Mouse (Mus musculus) forebrain, embryonic 12.5 days (tissue): Measurements from ENCODE around the gene Cdk14. TPM values are rescaled to one million over a fixed set of nuclear protein-coding genes. Genes with fewer than 3 reads are reported as not detected.

Experiments used
- ATAC-seq: fragments of 200-750 bp; cut with Nextera tagmentation; 2 replicates; pipeline ENCODE4 v1.8.0; 2017; ENCODE audit warnings: moderate TSS enrichment; ENCODE audit not compliant: low FRiP score
- H3K27ac ChIP-seq: fragments of 300-500 bp; sonication (generic); 2 replicates; pipeline ENCODE4 v1.5.1; 2016; ENCODE audit warnings: mild to moderate bottlenecking
- H3K27me3 ChIP-seq: fragments of 300-500 bp; sonication (generic); 2 replicates; pipeline ENCODE4 v1.6.1; 2016; ENCODE audit warnings: mild to moderate bottlenecking
- H3K36me3 ChIP-seq: fragments of 300-500 bp; sonication (generic); replicated peaks from 2 replicates; pipeline ENCODE4 v1.6.1; 2016; ENCODE audit warnings: mild to moderate bottlenecking
- H3K4me1 ChIP-seq: fragments of 300-500 bp; sonication (generic); 2 replicates; pipeline ENCODE4 v1.6.1; 2016
- H3K4me2 ChIP-seq: fragments of 300-500 bp; sonication (generic); 2 replicates; pipeline ENCODE4 v1.6.1; 2016; ENCODE audit warnings: mild to moderate bottlenecking, moderate library complexity
- H3K4me3 ChIP-seq: fragments of 300-500 bp; sonication (generic); replicated peaks from 2 replicates; pipeline ENCODE4 v1.5.1; 2016; ENCODE audit warnings: mild to moderate bottlenecking
- H3K9ac ChIP-seq: fragments of 300-500 bp; sonication (generic); 2 replicates; pipeline ENCODE4 v1.6.1; 2016; ENCODE audit warnings: mild to moderate bottlenecking
- H3K9me3 ChIP-seq: fragments of 300-500 bp; sonication (generic); 2 replicates; pipeline ENCODE4 v1.6.1; 2016
- WGBS: fragments of 180-500 bp; shearing (Covaris S2); methylation state at CpG from one replicate; pipeline ENCODE4 v1.1.7; 2016; 5-methylcytosine and 5-hydroxymethylcytosine counted together
- polyA plus RNA-seq: library from polyadenylated mRNA; unstranded; fragments of >200 nt; fragmentation: Nextera tagmentation; extraction: Ambion mirVana; gene quantifications from 2 replicates; pipeline ENCODE4 v1.2.1, GENCODE M21; 2016

Cdk14 gene
- polyA plus RNA-seq, 1 experiment from 2014 or later = 33.0 TPM

GRCm38 (mm10) chr5:5185987-5186742 lies 233.9 kb downstream of the Cdk14 start:
- Histone ChIP-seq H3K36me3 (no peaks in the 10 kb centered on the region), H3K4me3 (no peak overlapping the region), H3K27ac (no peak overlapping the region), H3K4me2 (no peak overlapping the region), H3K9me3 (no peaks in the 10 kb centered on the region), H3K27me3 (no peaks in the 10 kb centered on the region), H3K9ac (no peak overlapping the region), H3K4me1 (no peaks in the 10 kb centered on the region; the same call in 1 of the 2 replicates)
- WGBS = 79% methylated on average over 3 of the region's 3 CpGs
- ATAC-seq = no peak

- no peaks in the 10 kb centered on the region for H3K27me3 ChIP-seq
- H3K27ac ChIP-seq = no peak overlapping the region
- H3K4me2 ChIP-seq = no peak overlapping the region
- H3K9ac ChIP-seq = no peak overlapping the region
- no peaks in the 10 kb centered on the region for H3K9me3 ChIP-seq
- H3K4me3 ChIP-seq = no peak overlapping the region
- no peaks in the 10 kb centered on the region; the same call in 1 of the 2 replicates for H3K4me1 ChIP-seq
- H3K36me3 ChIP-seq = no peaks in the 10 kb centered on the region
- ATAC-seq = no peak
These were observed 234.6 kb downstream of the Cdk14 start for GRCm38 (mm10) chr5:5185521-5185920.

GRCm38 (mm10) chr5:5180711-5181110 lies 239.4 kb downstream of the Cdk14 start:
- H3K36me3 ChIP-seq = no peaks in the 10 kb centered on the region
- ATAC-seq = no peak
- no peaks in the 10 kb centered on the region for H3K9me3 ChIP-seq
- H3K27me3 ChIP-seq = no peaks in the 10 kb centered on the region
- no peak overlapping the region for H3K9ac ChIP-seq
- WGBS = 83% methylated on average over 2 of the region's 2 CpGs
- no peak overlapping the region for H3K4me2 ChIP-seq
- H3K4me3 ChIP-seq = no peak overlapping the region
- peaks cover 4% of the 10 kb centered on the region; the same call in 1 of the 2 replicates for H3K4me1 ChIP-seq
- H3K27ac ChIP-seq = no peak overlapping the region

- Histone ChIP-seq H3K4me1 (peaks cover 4% of the 10 kb centered on the region; the same call in 1 of the 2 replicates), H3K27me3 (no peaks in the 10 kb centered on the region), H3K4me2 (no peak overlapping the region), H3K27ac (no peak overlapping the region), H3K9ac (no peak overlapping the region), H3K36me3 (no peaks in the 10 kb centered on the region), H3K4me3 (no peak overlapping the region), H3K9me3 (no peaks in the 10 kb centered on the region)
- no peak for ATAC-seq
These were observed 239.8 kb downstream of the Cdk14 start for GRCm38 (mm10) chr5:5180311-5180710.

GRCm38 (mm10) chr5:5176052-5176451 lies 244.1 kb downstream of the Cdk14 start:
- ATAC-seq = peak; percentile 59; the same call in 1 of the 2 replicates
- 51% methylated on average over 10 of the region's 10 CpGs for WGBS

GRCm38 (mm10) chr5:5175611-5176010 lies 244.5 kb downstream of the Cdk14 start:
- Histone ChIP-seq H3K36me3 (no peaks in the 10 kb centered on the region), H3K9me3 (no peaks in the 10 kb centered on the region), H3K27ac (no peak overlapping the region), H3K27me3 (no peaks in the 10 kb centered on the region), H3K4me1 (peaks cover 9% of the 10 kb centered on the region; the same call in 1 of the 2 replicates), H3K9ac (no peak overlapping the region), H3K4me3 (no peak overlapping the region), H3K4me2 (no peak overlapping the region)
- WGBS = 69% methylated on average over 1 of the region's 1 CpGs
- no peak for ATAC-seq

More at GRCm38 (mm10) chr5:5176052-5176451, 244.1 kb downstream of the Cdk14 start:
- Histone ChIP-seq H3K4me2 (no peak overlapping the region), H3K9me3 (no peaks in the 10 kb centered on the region), H3K9ac (no peak overlapping the region), H3K36me3 (no peaks in the 10 kb centered on the region), H3K27ac (no peak overlapping the region), H3K4me1 (peaks cover 9% of the 10 kb centered on the region; the same call in 1 of the 2 replicates), H3K27me3 (no peaks in the 10 kb centered on the region), H3K4me3 (no peak overlapping the region)

- WGBS = 6% methylated on average over 1 of the region's 1 CpGs
- no peak overlapping the region for H3K4me3 ChIP-seq
- peak; percentile 51; the same call in 1 of the 2 replicates for ATAC-seq
- H3K36me3 ChIP-seq = no peaks in the 10 kb centered on the region
- H3K27me3 ChIP-seq = no peaks in the 10 kb centered on the region
- no peak overlapping the region for H3K9ac ChIP-seq
- H3K4me2 ChIP-seq = no peak overlapping the region
- no peaks in the 10 kb centered on the region for H3K9me3 ChIP-seq
- H3K27ac ChIP-seq = no peak overlapping the region
- peaks cover 9% of the 10 kb centered on the region; the same call in 1 of the 2 replicates for H3K4me1 ChIP-seq
These were observed 245.0 kb downstream of the Cdk14 start for GRCm38 (mm10) chr5:5175090-5175489.

- ATAC-seq = no peak
- no peak overlapping the region for H3K4me3 ChIP-seq
- no peak overlapping the region for H3K27ac ChIP-seq
- H3K9me3 ChIP-seq = no peaks in the 10 kb centered on the region
- no peaks in the 10 kb centered on the region for H3K27me3 ChIP-seq
- no peak overlapping the region for H3K4me2 ChIP-seq
- no peak overlapping the region for H3K9ac ChIP-seq
- H3K4me1 ChIP-seq = peaks cover 5% of the 10 kb centered on the region; the same call in 1 of the 2 replicates
- H3K36me3 ChIP-seq = no peaks in the 10 kb centered on the region
- 25% methylated on average over 2 of the region's 2 CpGs for WGBS
These were observed 254.0 kb downstream of the Cdk14 start for GRCm38 (mm10) chr5:5166086-5166485.

- Histone ChIP-seq H3K27ac (no peak overlapping the region), H3K9me3 (no peaks in the 10 kb centered on the region), H3K27me3 (no peaks in the 10 kb centered on the region), H3K4me3 (no peak overlapping the region), H3K9ac (no peak overlapping the region), H3K36me3 (no peaks in the 10 kb centered on the region), H3K4me1 (peaks cover 5% of the 10 kb centered on the region; the same call in 1 of the 2 replicates), H3K4me2 (no peak overlapping the region)
- 96% methylated on average over 5 of the region's 5 CpGs for WGBS
- ATAC-seq = no peak
These were observed 255.8 kb downstream of the Cdk14 start for GRCm38 (mm10) chr5:5164326-5164725.

GRCm38 (mm10) chr5:5163823-5164222 lies 256.3 kb downstream of the Cdk14 start:
- WGBS = 92% methylated on average over 2 of the region's 2 CpGs

GRCm38 (mm10) chr5:5159521-5159920 lies 260.6 kb downstream of the Cdk14 start:
- ATAC-seq = no peak
- H3K36me3 ChIP-seq = no peaks in the 10 kb centered on the region
- H3K27ac ChIP-seq = no peak overlapping the region
- no peaks in the 10 kb centered on the region for H3K9me3 ChIP-seq
- no peak overlapping the region for H3K9ac ChIP-seq
- H3K4me2 ChIP-seq = no peak overlapping the region
- H3K4me3 ChIP-seq = no peak overlapping the region
- no peaks in the 10 kb centered on the region for H3K4me1 ChIP-seq
- 100% methylated on average over 1 of the region's 1 CpGs for WGBS
- H3K27me3 ChIP-seq = no peaks in the 10 kb centered on the region

More at GRCm38 (mm10) chr5:5163823-5164222, 256.3 kb downstream of the Cdk14 start:
- H3K4me2 ChIP-seq = no peak overlapping the region
- H3K4me3 ChIP-seq = no peak overlapping the region
- H3K27ac ChIP-seq = no peak overlapping the region
- no peaks in the 10 kb centered on the region for H3K9me3 ChIP-seq
- no peak overlapping the region for H3K9ac ChIP-seq
- ATAC-seq = no peak
- no peaks in the 10 kb centered on the region for H3K27me3 ChIP-seq
- peaks cover 5% of the 10 kb centered on the region; the same call in 1 of the 2 replicates for H3K4me1 ChIP-seq
- no peaks in the 10 kb centered on the region for H3K36me3 ChIP-seq

GRCm38 (mm10) chr5:5139855-5140254 lies 280.3 kb downstream of the Cdk14 start:
- H3K4me1 ChIP-seq = no peaks in the 10 kb centered on the region
- H3K36me3 ChIP-seq = no peaks in the 10 kb centered on the region
- no peaks in the 10 kb centered on the region for H3K9me3 ChIP-seq
- 76% methylated on average over 5 of the region's 5 CpGs for WGBS
- ATAC-seq = no peak
- H3K27ac ChIP-seq = no peak overlapping the region
- H3K27me3 ChIP-seq = no peaks in the 10 kb centered on the region
- no peak overlapping the region for H3K4me3 ChIP-seq
- no peak overlapping the region for H3K4me2 ChIP-seq
- no peak overlapping the region for H3K9ac ChIP-seq
